Mouse (Mus musculus) spleen, adult 2 months (tissue): Measurements from ENCODE around the gene Qrfpr.

Experiments
- CTCF ChIP-seq: fragments of 200-500 bp; IDR thresholded peaks from 2 replicates; pipeline ENCODE4 v1.5.1; 2011; ENCODE audit warnings: mild to moderate bottlenecking, inconsistent platforms; ENCODE audit not compliant: insufficient read depth, insufficient read length, insufficient replicate concordance; ENCODE audit errors: extremely low read depth
- POLR2A ChIP-seq: fragments of 200-500 bp; IDR thresholded peaks from 2 replicates; pipeline ENCODE4 v1.6.1; 2011; ENCODE audit warnings: low read depth, low read length, inconsistent platforms

- TF ChIP-seq CTCF (no peak), POLR2A (no peak)
These were observed 51.4 kb downstream of the Qrfpr start for GRCm38 (mm10) chr3:36170670-36171210.
